Mouse (Mus musculus) MEL (cell line): ENCODE data around the gene Fmo9.

Source experiments
- CTCF ChIP-seq, 3 experiments: IDR thresholded peaks in 2 of 3; conservative IDR thresholded peaks in 1 of 3; 2 replicates each; pipeline ENCODE4 v1.5.1; 2011 to 2012; ENCODE audit warnings: low read length in 3 of 3, low read depth in 2 of 3, mild to moderate bottlenecking in 2 of 3, improper control_type of control experiment in 1 of 3, inconsistent platforms in 1 of 3, mixed read lengths in 1 of 3, moderate library complexity in 1 of 3; ENCODE audit not compliant: control insufficient read depth in 1 of 3, insufficient read depth in 1 of 3, poor library complexity in 1 of 3, severe bottlenecking in 1 of 3
- JUND ChIP-seq: IDR thresholded peaks from 2 replicates; pipeline ENCODE4 v1.6.1; 2011; ENCODE audit warnings: low read depth, mild to moderate bottlenecking, improper control_type of control experiment, low read length
- MAZ ChIP-seq: IDR thresholded peaks from 2 replicates; pipeline ENCODE4 v1.6.1; 2012; ENCODE audit warnings: low read depth, mild to moderate bottlenecking, inconsistent platforms, low read length, improper control_type of control experiment
- POLR2A ChIP-seq, 2 experiments: IDR thresholded peaks; 2 replicates each; pipeline ENCODE4 v1.6.1; 2011 to 2012; ENCODE audit warnings: low read length in 2 of 2, mild to moderate bottlenecking in 2 of 2, control low read depth in 1 of 2, improper control_type of control experiment in 1 of 2, low read depth in 1 of 2, moderate library complexity in 1 of 2; ENCODE audit not compliant: control insufficient read depth in 1 of 2, insufficient read depth in 1 of 2, poor library complexity in 1 of 2
- TCF12 ChIP-seq: IDR thresholded peaks from 2 replicates; pipeline ENCODE4 v1.6.1; 2014; ENCODE audit warnings: low read depth, mild to moderate bottlenecking, inconsistent platforms, low read length, improper control_type of control experiment, moderate library complexity
- USF1 ChIP-seq: IDR thresholded peaks from 2 replicates; pipeline ENCODE4 v1.6.1; 2014; ENCODE audit warnings: low read depth, mild to moderate bottlenecking, inconsistent platforms, low read length, improper control_type of control experiment, moderate library complexity
- USF2 ChIP-seq, 2 experiments: IDR thresholded peaks; 2 replicates each; pipeline ENCODE4 v1.6.1; 2011 to 2012; ENCODE audit warnings: improper control_type of control experiment in 2 of 2, low read length in 2 of 2, borderline replicate concordance in 1 of 2, inconsistent platforms in 1 of 2, low read depth in 1 of 2, mild to moderate bottlenecking in 1 of 2; ENCODE audit not compliant: insufficient read depth in 1 of 2
- ZC3H11A ChIP-seq: IDR thresholded peaks from 2 replicates; pipeline ENCODE4 v1.6.1; 2012; ENCODE audit warnings: low read depth, mild to moderate bottlenecking, inconsistent platforms, low read length, improper control_type of control experiment
- ZKSCAN1 ChIP-seq: IDR thresholded peaks from 2 replicates; pipeline ENCODE4 v1.6.1; 2012; ENCODE audit warnings: low read depth, mild to moderate bottlenecking, inconsistent platforms, low read length, improper control_type of control experiment, moderate library complexity
- ZMIZ1 ChIP-seq: IDR thresholded peaks from 2 replicates; pipeline ENCODE4 v1.6.1; 2012; ENCODE audit warnings: low read depth, mild to moderate bottlenecking, inconsistent platforms, low read length, improper control_type of control experiment, moderate library complexity
- ZNF384 ChIP-seq: IDR thresholded peaks from 2 replicates; pipeline ENCODE4 v1.6.1; 2012; ENCODE audit warnings: low read depth, mild to moderate bottlenecking, inconsistent platforms, low read length, improper control_type of control experiment

- TF ChIP-seq TCF12 (peak; percentile 62), MAZ (no peak), USF2 (IDR thresholded peaks at IDR 0.05; ENCODE audit: borderline replicate concordance in 1 of 2, insufficient read depth in 1 of 2, low read depth in 1 of 2, low read length in 2 of 2) (no peak), CTCF (IDR thresholded peaks at IDR 0.05 in 2 of 3, conservative IDR thresholded peaks at IDR 0.05 in 1 of 3; ENCODE audit: control insufficient read depth in 1 of 3, insufficient read depth in 1 of 3, low read depth in 2 of 3, low read length in 3 of 3, poor library complexity in 1 of 3, severe bottlenecking in 1 of 3) (no peak), JUND (no peak), ZC3H11A (no peak), ZMIZ1 (no peak), POLR2A (IDR thresholded peaks at IDR 0.05; ENCODE audit: control insufficient read depth in 1 of 2, insufficient read depth in 1 of 2, low read depth in 1 of 2, low read length in 2 of 2, poor library complexity in 1 of 2) (no peak), ZNF384 (no peak), USF1 (no peak), ZKSCAN1 (no peak)
Observed at GRCm38 (mm10) chr1:166660800-166661199, 20.8 kb downstream of the Fmo9 start.
